1 mouse cellular context compared by ENCODE assay signal in the genomic region with DNA sequence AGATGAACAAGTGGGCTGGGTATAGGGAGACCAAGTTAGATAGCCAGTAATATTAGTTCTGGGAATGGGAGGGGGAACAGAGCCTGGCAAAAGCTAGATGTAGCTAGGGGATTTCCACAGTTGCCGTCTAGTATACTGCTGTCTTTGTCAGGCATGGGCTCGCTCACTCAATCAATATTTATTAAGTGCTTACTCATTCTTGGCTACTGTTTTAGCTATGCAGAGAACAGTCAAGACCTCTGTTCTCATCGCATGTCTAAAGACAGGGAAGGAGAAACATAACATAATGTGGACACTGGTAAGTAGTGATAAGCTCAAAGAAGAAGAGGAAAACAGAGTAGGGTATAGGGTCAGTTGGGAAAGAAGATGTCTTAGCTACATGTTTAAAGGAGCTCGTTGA.
TF ChIP-seq lines count a peak whose summit lies in the region.

No protein-coding gene starts in this region.

TF ChIP-seq in CH12.LX, 34 proteins besides CTCF, POLR2A, EP300 and RAD21 (continued from another document):
- no peak for TF ChIP-seq CHD1 (IDR thresholded peaks at IDR 0.05; ENCODE audit: low read depth, low read length)
- no peak for TF ChIP-seq NELFE (IDR thresholded peaks at IDR 0.05; ENCODE audit: low read depth, low read length)
- TF ChIP-seq RCOR1 (conservative IDR thresholded peaks at IDR 0.05; ENCODE audit: low read depth, low read length) = peak; percentile 59; the same call in 1 of the 2 replicates
- no peak for TF ChIP-seq SIN3A (IDR thresholded peaks at IDR 0.05; ENCODE audit: low read length)
- TF ChIP-seq ZC3H11A (IDR thresholded peaks at IDR 0.05; ENCODE audit: low read depth, low read length) = no peak
- peak; percentile 92 for TF ChIP-seq JUND (conservative IDR thresholded peaks at IDR 0.05; ENCODE audit: low read depth, low read length)
- no peak for TF ChIP-seq MAFK (IDR thresholded peaks at IDR 0.05; ENCODE audit: insufficient replicate concordance, low read length)
- TF ChIP-seq ZMIZ1 (IDR thresholded peaks at IDR 0.05; ENCODE audit: low read depth, low read length) = no peak
- TF ChIP-seq ETS1 (conservative IDR thresholded peaks at IDR 0.05; ENCODE audit: low read depth, low read length) = peak; percentile 33; the same call in 1 of the 2 replicates
- no peak for TF ChIP-seq USF2 (conservative IDR thresholded peaks at IDR 0.05; ENCODE audit: low read depth, low read length)
- TF ChIP-seq ZKSCAN1 (IDR thresholded peaks at IDR 0.05; ENCODE audit: borderline replicate concordance, low read depth, low read length) = no peak
